Mouse (Mus musculus) liver, adult 2 months (tissue): ENCODE measurements around the gene Dock9. TPM values are rescaled to one million over a fixed set of nuclear protein-coding genes. Genes with fewer than 3 reads are reported as not detected.

ENCODE experiments used
- DNase-seq: peaks from one replicate; pipeline ENCODE4 v3.0.0-alpha.2; 2011; ENCODE audit warnings: low read depth, low spot score; ENCODE audit errors: extremely low read depth
- H3K27ac ChIP-seq: fragments of 200-500 bp; replicated peaks from 2 replicates; pipeline ENCODE4 v1.5.1; 2012; ENCODE audit warnings: low read depth, mild to moderate bottlenecking, control low read depth, inconsistent platforms, low read length; ENCODE audit not compliant: insufficient read depth
- H3K27me3 ChIP-seq: fragments of 200-500 bp; 2 replicates; pipeline ENCODE4 v1.6.1; 2012; ENCODE audit warnings: mild to moderate bottlenecking, moderate library complexity, low read length, inconsistent platforms; ENCODE audit not compliant: control insufficient read depth, insufficient read depth
- H3K36me3 ChIP-seq: fragments of 200-500 bp; 2 replicates; pipeline ENCODE4 v1.6.1; 2012; ENCODE audit warnings: low read length, inconsistent platforms; ENCODE audit not compliant: control insufficient read depth, insufficient read depth
- H3K4me1 ChIP-seq: fragments of 200-500 bp; 2 replicates; pipeline ENCODE4 v1.6.1; 2011; ENCODE audit warnings: low read length; ENCODE audit not compliant: control insufficient read depth, insufficient read depth
- H3K4me3 ChIP-seq: fragments of 200-500 bp; 2 replicates; pipeline ENCODE4 v1.5.1; 2011; ENCODE audit warnings: low read depth, mild to moderate bottlenecking, control low read depth, low read length, moderate library complexity; ENCODE audit not compliant: insufficient read depth
- H3K79me2 ChIP-seq: fragments of 200-500 bp; 2 replicates; pipeline ENCODE4 v1.6.1; 2012; ENCODE audit warnings: inconsistent platforms, mild to moderate bottlenecking, low read length, moderate library complexity; ENCODE audit not compliant: control insufficient read depth, insufficient read depth
- H3K9ac ChIP-seq: fragments of 200-500 bp; 2 replicates; pipeline ENCODE4 v1.6.1; 2012; ENCODE audit warnings: low read depth, mild to moderate bottlenecking, control low read depth, inconsistent platforms, low read length
- CTCF ChIP-seq: fragments of 200-500 bp; IDR thresholded peaks from 2 replicates; pipeline ENCODE4 v1.5.1; 2011; ENCODE audit warnings: low read depth, low read length, control low read depth
- POLR2A ChIP-seq: fragments of 200-500 bp; IDR thresholded peaks from 2 replicates; pipeline ENCODE4 v1.6.1; 2011; ENCODE audit warnings: low read length, control low read depth; ENCODE audit not compliant: insufficient read depth; ENCODE audit errors: extremely low read depth
- WGBS: fragments of 180-500 bp; shearing (Covaris S2); methylation state at CpG from one replicate; pipeline ENCODE4 v1.1.7; 2018; 5-methylcytosine and 5-hydroxymethylcytosine counted together
- polyA plus RNA-seq: library from polyadenylated mRNA; depleted of rRNA; stranded (reverse); fragments of >200 nt; gene quantifications from 2 replicates; pipeline ENCODE4 v1.2.3, GENCODE M21; 2012
- total RNA-seq: library from RNA; depleted of rRNA; stranded (reverse); fragments of >200 nt; gene quantifications from 2 replicates; pipeline ENCODE4 v1.2.3, GENCODE M21; 2014

Dock9 gene
- total and polyA plus RNA-seq, 2 experiments: 3.8 to 11.4 TPM

DNA sequence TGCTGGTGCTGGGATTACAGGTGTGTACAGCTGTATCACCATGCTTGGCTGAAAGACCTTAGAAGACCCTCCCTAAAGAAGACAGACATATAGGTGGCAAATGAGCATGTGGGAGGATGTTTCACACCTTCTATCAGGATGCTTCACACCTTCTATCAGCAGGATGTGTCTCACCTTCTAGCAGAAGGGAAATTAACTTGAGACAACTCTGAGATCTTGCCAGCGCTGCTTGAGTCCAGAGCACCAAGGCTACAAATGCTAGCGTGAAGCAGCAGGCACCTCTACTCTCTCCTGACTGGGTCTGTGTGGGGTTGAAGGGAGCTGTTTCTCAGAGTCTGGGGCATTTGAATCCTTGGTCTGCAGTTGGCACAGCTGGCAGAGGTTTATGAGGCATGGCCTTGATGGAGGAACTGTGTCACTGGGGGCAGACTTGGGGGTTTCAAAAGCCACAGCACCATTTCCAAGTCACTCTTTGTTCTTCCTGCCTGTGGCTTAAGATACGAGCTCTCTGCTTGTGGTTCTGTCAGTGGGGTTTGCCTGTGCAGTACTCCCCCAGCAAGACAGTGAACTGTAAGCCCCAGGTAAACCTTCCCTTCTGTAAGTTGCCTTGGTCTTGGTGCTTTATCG is 32.3 kb upstream of the Dock9 start:
- Histone ChIP-seq H3K36me3 (no peaks in the 10 kb centered on the region), H3K27ac (no peak overlapping the region), H3K27me3 (no peaks in the 10 kb centered on the region), H3K4me3 (no peak overlapping the region), H3K9ac (no peak overlapping the region), H3K4me1 (no peaks in the 10 kb centered on the region), H3K79me2 (no peaks in the 10 kb centered on the region)
- no peak for TF ChIP-seq CTCF
- no peak for TF ChIP-seq POLR2A
- WGBS: 89% methylated on average over 4 of the region's 4 CpGs
- no peak for DNase-seq

DNA sequence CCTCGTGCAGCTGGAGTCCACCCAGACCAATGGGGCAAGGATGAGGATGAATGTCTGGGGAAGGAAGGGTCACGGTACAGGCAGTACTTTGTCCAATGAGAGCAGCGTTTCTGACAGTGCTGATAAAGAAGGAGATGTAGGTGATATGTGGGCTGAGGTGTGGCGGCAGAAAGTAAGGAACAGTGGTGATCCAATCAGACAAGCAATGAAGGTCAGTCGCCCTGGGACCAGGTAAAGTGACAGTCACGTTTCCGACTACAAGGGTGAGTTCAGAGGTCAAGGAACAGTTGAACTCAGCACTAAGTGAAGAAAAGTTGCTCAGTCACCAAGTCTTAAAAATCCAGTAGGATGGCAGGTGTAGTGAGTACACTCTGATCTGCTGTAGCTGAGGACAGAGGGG is 29.5 kb upstream of the Dock9 start:
- 82% methylated on average over 7 of the region's 7 CpGs for WGBS
- DNase-seq: no peak

DNA sequence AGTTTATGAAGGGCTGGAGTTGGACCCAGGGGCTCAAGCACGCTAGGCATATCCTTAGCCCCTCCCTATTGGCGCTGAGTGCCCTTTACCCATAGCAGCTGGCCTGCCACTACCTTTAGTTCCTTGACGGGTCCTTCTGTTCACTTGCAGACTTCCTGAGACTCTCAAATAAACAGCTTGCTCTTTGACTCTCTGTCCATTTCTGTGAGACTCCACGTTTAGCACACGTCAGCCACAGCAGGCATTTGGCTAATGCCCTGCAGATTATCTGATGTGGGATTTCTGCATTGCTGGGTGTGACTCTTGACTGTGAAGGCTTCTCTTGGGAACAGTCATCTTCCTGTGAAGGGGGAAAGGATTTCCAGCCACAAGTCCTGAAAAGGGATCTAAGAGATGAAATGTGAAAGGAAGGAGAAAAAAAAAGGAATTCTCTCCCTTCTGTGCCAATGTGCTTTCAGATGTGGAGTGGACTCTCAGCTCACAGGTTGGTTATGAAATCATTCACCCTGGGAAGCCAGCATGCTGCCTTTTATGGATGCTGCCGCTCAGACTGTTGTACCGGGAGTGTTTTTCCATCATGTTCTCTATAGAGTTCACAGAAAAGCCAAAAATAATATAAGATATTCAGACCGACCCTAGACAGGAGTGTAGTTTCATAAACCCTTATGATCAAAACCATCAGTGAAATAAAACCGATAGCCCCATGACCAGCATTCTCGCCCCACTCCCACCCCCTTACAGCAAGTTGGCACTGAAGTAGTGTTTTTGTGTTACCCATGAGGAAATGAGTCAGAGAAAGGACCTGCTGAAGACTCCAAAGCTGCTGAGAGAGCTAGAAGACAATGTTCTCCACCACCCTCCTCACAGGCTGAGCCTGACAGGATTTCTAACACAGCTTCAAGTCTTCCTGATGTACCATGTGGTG is 28.1 kb upstream of the Dock9 start:
- Histone ChIP-seq H3K9ac (no peak overlapping the region), H3K4me1 (no peaks in the 10 kb centered on the region)

More for the DNA sequence above, 29.5 kb upstream of the Dock9 start:
- Histone ChIP-seq H3K27me3 (no peaks in the 10 kb centered on the region), H3K36me3 (no peaks in the 10 kb centered on the region), H3K27ac (no peak overlapping the region), H3K4me1 (no peaks in the 10 kb centered on the region), H3K4me3 (no peak overlapping the region), H3K9ac (no peak overlapping the region), H3K79me2 (no peaks in the 10 kb centered on the region)
- TF ChIP-seq POLR2A (no peak), CTCF (no peak)

DNA sequence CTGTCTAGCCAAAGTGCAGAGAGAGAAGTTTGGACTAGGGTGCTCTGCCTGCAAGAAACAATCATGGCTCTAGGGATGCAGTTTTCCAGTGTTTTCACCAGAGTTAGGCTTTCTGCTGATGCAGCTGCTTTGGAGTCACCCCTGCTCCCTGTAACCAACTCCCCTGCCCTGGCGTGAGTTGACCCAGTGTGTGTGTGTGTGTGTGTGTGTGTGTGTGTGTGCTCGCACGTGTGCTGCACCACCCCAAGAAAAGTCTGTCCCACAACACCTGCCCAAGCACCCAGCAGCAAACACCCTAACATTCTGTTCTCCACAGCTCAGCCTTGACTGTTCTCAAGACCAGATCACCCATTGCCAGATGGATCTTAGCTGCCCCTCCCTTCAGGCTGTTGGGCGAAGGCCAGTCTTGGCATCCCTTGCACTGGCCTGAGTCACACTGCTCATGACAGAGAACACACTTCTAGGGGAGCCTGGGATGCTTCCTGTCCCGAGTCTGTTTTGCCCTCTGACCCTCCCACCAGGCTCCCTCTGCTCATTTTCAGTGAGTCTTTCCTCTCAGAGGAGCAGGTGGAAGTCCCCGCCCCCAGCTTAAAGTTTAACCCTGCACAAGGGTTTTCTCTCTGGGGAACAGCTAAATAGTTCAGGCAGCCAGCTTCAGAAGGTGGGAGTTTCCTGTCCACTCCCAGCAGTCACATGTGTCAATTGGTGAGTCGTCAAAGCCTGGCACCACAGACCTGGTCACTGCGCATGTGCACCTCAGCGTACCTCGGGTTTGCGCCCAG is 26.9 kb upstream of the Dock9 start:
- H3K36me3 ChIP-seq: no peaks in the 10 kb centered on the region
- H3K4me1 ChIP-seq: no peaks in the 10 kb centered on the region
- H3K27ac ChIP-seq: no peak overlapping the region
- 38% methylated on average over 11 of the region's 11 CpGs for WGBS
- no peaks in the 10 kb centered on the region for H3K79me2 ChIP-seq
- H3K4me3 ChIP-seq: no peak overlapping the region
- no peak for TF ChIP-seq POLR2A
- TF ChIP-seq CTCF: no peak
- DNase-seq: peak; percentile 67
- H3K27me3 ChIP-seq: no peaks in the 10 kb centered on the region
- H3K9ac ChIP-seq: no peak overlapping the region

More for the DNA sequence above, 28.1 kb upstream of the Dock9 start:
- TF ChIP-seq CTCF (no peak), POLR2A (no peak)
- Histone ChIP-seq H3K27me3 (no peaks in the 10 kb centered on the region), H3K36me3 (no peaks in the 10 kb centered on the region), H3K4me3 (no peak overlapping the region), H3K79me2 (no peaks in the 10 kb centered on the region), H3K27ac (no peak overlapping the region)
- peak; percentile 16 for DNase-seq
- whole genome bisulfite sequencing: 77% methylated on average over 10 of the region's 10 CpGs

DNA sequence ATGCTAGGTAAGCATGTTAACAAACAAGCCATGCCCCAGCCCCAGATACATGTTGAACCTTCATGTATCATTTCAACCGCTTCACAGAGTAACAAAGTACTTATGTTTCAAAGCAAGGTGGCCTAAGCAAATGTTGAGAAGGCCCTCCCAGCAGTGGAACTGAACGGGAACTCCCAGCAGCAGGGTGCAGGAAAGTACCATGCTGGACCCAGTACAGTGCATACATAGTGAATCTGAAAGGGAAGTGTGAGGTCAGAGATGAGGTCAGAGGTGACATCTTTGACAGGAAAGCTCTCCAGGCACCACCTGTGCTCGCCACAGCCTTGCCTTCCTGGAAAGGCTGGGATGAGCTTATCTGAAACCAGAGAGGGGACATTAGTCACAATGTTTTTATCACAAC is 25.4 kb upstream of the Dock9 start:
- WGBS: 85% methylated on average over 3 of the region's 3 CpGs
- no peak for DNase-seq
- Histone ChIP-seq H3K27me3 (no peaks in the 10 kb centered on the region), H3K27ac (no peak overlapping the region), H3K4me3 (no peak overlapping the region), H3K36me3 (no peaks in the 10 kb centered on the region), H3K4me1 (no peaks in the 10 kb centered on the region), H3K79me2 (no peaks in the 10 kb centered on the region), H3K9ac (no peak overlapping the region)
- no peak for TF ChIP-seq CTCF
- no peak for TF ChIP-seq POLR2A
